Mouse (Mus musculus) macrophage (primary cell): Measurements from ENCODE around the gene Arhgef28. TPM values are rescaled to one million over a fixed set of nuclear protein-coding genes. Genes with fewer than 3 reads are reported as not detected.
"Not testable (repeated sequence)": the region's sequence is repeated elsewhere in the genome, so short reads cannot be mapped to it uniquely, and the experiment has no call there.

Experiments
- H3K27ac ChIP-seq: fragments of 350-480 bp; formaldehyde crosslinking; 2 replicates; pipeline ENCODE4 v1.9.0; 2021
- H3K36me3 ChIP-seq: fragments of 350-480 bp; formaldehyde crosslinking; 2 replicates; pipeline ENCODE4 v1.9.0; 2021; ENCODE audit errors: inconsistent target
- H3K4me3 ChIP-seq: fragments of 350-480 bp; formaldehyde crosslinking; 2 replicates; pipeline ENCODE4 v1.9.0; 2021; ENCODE audit errors: inconsistent target
- H3K79me2 ChIP-seq: fragments of 350-480 bp; formaldehyde crosslinking; 2 replicates; pipeline ENCODE4 v1.9.0; 2021; ENCODE audit errors: inconsistent target
- WGBS: methylation state at CpG from one replicate; pipeline ENCODE4 v1.1.7; 2026; ENCODE audit warnings: inconsistent platforms; ENCODE audit not compliant: missing documents; 5-methylcytosine and 5-hydroxymethylcytosine counted together
- polyA plus RNA-seq: library from polyadenylated mRNA; stranded (reverse); fragments of 250-400 nt; gene quantifications from 3 replicates; pipeline ENCODE4 v1.2.4, GENCODE M21; 2018; ENCODE audit warnings: inconsistent platforms

Arhgef28 gene
- polyA plus RNA-seq, 1 experiment from 2014 or later: not detected

DNA sequence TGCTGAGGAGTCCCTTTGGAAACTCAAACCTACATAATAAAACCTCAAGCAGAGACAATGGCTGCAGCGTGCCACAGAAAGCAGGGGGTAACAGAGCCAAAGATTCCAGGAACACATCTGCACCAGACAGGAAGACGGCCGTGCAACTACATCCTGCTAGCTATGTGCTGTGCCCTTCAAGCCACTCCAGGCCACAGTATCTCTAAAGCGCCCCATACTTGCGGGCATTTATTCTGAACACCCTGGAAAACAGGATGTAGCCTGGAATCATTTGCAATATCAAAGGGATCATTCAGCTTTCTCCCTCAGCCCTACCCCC lies 174.6 kb downstream of the Arhgef28 start:
- H3K27ac ChIP-seq: no peak overlapping the region
- H3K79me2 ChIP-seq: no peaks in the 10 kb centered on the region
- no peaks in the 10 kb centered on the region for H3K36me3 ChIP-seq
- 21% methylated on average over 5 of the region's 5 CpGs for WGBS
- no peak overlapping the region for H3K4me3 ChIP-seq

DNA sequence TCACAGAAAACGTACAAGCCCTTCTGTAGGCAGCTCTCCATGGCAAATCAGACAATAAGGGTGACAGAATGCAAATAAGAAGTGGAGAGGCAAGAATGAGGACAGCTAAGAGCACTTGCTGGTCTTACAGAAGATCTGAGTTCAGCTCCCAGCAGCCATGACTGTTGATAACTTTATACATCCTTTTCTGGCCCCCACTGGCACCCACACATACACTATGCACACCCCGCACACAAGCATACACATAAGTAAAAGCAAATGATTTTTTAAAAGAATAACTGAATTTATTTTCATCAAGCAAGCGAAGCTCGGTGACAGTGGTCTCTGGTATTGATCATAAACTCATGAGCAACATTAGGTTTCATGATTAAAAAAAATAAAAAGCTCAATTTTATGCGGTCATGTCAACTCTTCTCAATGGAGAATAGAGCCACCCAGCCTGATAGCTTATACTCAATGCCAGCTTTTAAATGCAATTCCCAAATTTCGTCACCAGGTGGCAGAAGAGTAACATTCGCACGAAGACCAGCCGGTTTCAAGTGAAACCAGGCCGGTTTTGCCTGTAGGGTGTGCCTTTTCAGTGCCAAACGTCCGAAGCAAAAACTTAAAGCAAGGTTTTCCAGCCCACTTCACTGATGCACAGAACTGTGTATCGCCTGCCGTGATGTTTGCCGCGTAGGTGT lies 175.1 kb downstream of the Arhgef28 start:
- Histone ChIP-seq H3K36me3 (no peaks in the 10 kb centered on the region), H3K27ac (no peak overlapping the region), H3K79me2 (no peaks in the 10 kb centered on the region), H3K4me3 (no peak overlapping the region)
- WGBS: 15% methylated on average over 16 of the region's 16 CpGs

DNA sequence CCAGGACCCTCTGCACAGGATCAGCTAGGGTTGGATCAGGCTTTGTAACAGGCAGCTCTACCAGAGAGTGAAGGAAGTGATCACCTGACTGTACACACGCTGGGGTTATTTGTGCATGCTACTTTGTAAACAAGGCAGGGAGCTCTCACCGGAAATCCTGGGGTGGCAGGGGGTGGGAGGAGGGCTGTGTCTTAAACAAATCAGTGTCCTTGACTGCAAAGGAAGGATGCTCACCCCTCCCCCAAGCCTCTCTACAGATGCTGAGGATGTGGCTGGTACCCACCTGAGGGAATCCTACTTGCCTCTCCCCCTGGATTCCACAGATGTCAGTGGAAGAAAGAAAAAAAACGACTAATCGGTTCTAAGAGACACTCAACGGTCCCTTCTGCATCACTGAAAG lies 176.2 kb downstream of the Arhgef28 start:
- Histone ChIP-seq H3K27ac (no peak overlapping the region), H3K79me2 (no peaks in the 10 kb centered on the region), H3K36me3 (no peaks in the 10 kb centered on the region), H3K4me3 (no peak overlapping the region)
- WGBS: 70% methylated on average over 5 of the region's 5 CpGs

GRCm38 (mm10) chr13:98028711-98029250 lies 177.5 kb downstream of the Arhgef28 start:
- Histone ChIP-seq H3K36me3 (no peaks in the 10 kb centered on the region), H3K4me3 (no peak overlapping the region), H3K27ac (no peak overlapping the region), H3K79me2 (no peaks in the 10 kb centered on the region)
- 97% methylated on average over 6 of the region's 6 CpGs for WGBS

GRCm38 (mm10) chr13:98027641-98028204 lies 178.5 kb downstream of the Arhgef28 start:
- Histone ChIP-seq H3K36me3 (no peaks in the 10 kb centered on the region), H3K27ac (peak overlapping the region; percentile 8; the same call in 1 of the 2 replicates), H3K4me3 (no peak overlapping the region), H3K79me2 (no peaks in the 10 kb centered on the region)
- 8% methylated on average over 12 of the region's 12 CpGs for WGBS

DNA sequence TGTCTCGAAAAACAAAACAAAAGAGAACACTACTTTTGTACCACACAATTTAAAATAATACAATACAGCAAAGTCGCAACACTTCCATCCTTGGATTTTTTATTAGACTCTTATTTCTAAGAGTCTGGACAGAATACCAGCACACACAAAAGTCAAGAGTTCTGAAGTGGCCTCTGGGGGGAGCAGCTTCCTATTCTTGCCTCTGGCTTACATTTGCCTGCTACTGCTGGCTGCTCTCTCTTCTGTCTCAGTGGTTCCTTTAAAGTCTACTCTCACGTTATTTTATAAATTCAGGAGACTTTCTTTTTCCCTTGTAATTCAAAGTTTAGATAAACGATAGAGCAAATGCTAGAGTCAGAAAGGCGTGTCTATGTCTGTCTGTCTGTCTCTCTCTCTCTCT lies 179.1 kb downstream of the Arhgef28 start:
- H3K79me2 ChIP-seq: no peaks in the 10 kb centered on the region
- no peaks in the 10 kb centered on the region for H3K36me3 ChIP-seq
- no peak overlapping the region for H3K4me3 ChIP-seq
- peak overlapping the region; percentile 8; the same call in 1 of the 2 replicates for H3K27ac ChIP-seq
- WGBS: 39% methylated on average over 5 of the region's 5 CpGs

GRCm38 (mm10) chr13:98025706-98026504 lies 180.3 kb downstream of the Arhgef28 start:
- no peaks in the 10 kb centered on the region for H3K36me3 ChIP-seq
- H3K79me2 ChIP-seq: no peaks in the 10 kb centered on the region
- H3K27ac ChIP-seq: no peak overlapping the region
- H3K4me3 ChIP-seq: no peak overlapping the region
- 94% methylated on average over 26 of the region's 26 CpGs for WGBS

DNA sequence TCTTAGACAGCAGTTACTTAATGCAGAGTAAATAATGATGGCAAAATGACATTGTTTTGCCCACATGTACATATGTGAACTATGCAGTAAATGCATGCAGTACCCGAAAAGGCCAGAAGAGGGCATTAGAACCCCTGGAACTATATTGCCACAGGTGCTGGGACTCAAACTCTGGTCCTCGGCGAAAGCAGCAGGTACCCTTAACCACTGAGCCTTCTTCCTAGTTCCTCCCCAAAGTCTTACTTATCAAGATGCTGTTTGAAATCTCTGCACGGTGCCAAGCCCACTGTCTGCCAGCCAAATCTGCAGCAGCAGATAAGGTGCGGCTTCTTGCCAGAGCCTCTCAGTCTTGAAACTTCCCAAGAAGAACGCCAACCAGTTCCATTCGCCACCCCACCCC lies 181.1 kb downstream of the Arhgef28 start:
- Histone ChIP-seq H3K4me3 (no peak overlapping the region), H3K79me2 (no peaks in the 10 kb centered on the region), H3K36me3 (no peaks in the 10 kb centered on the region), H3K27ac (no peak overlapping the region)
- WGBS: 85% methylated on average over 7 of the region's 7 CpGs

GRCm38 (mm10) chr13:98024680-98025079 lies 181.6 kb downstream of the Arhgef28 start:
- no peak overlapping the region for H3K4me3 ChIP-seq
- no peaks in the 10 kb centered on the region for H3K79me2 ChIP-seq
- WGBS: 96% methylated on average over 12 of the region's 12 CpGs
- no peaks in the 10 kb centered on the region for H3K36me3 ChIP-seq
- H3K27ac ChIP-seq: no peak overlapping the region

- no peak overlapping the region for H3K4me3 ChIP-seq
- no peaks in the 10 kb centered on the region for H3K36me3 ChIP-seq
- H3K27ac ChIP-seq: no peak overlapping the region
- WGBS: 96% methylated on average over 4 of the region's 4 CpGs
- H3K79me2 ChIP-seq: no peaks in the 10 kb centered on the region
Measured at GRCm38 (mm10) chr13:98021906-98022305, 184.3 kb downstream of the Arhgef28 start.

DNA sequence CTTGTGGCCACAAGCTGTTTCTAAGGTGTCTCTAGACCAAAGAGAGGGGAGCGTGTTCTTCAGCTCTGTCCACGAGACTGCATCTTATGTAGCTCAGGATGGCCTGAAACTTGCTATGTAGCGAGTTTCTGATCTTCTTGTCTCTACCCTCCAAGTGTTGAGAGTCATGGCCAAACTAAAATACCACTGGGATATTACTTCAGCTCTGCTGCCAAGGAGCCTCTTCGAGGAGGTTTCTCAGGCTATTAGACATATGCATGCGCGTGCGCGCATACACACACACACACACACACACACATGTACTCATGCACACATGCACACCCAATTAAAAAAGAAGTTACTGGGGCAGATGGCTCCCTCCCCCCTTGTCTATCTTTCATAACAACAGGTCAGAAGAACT lies 187.4 kb downstream of the Arhgef28 start:
- WGBS: 90% methylated on average over 8 of the region's 8 CpGs

DNA sequence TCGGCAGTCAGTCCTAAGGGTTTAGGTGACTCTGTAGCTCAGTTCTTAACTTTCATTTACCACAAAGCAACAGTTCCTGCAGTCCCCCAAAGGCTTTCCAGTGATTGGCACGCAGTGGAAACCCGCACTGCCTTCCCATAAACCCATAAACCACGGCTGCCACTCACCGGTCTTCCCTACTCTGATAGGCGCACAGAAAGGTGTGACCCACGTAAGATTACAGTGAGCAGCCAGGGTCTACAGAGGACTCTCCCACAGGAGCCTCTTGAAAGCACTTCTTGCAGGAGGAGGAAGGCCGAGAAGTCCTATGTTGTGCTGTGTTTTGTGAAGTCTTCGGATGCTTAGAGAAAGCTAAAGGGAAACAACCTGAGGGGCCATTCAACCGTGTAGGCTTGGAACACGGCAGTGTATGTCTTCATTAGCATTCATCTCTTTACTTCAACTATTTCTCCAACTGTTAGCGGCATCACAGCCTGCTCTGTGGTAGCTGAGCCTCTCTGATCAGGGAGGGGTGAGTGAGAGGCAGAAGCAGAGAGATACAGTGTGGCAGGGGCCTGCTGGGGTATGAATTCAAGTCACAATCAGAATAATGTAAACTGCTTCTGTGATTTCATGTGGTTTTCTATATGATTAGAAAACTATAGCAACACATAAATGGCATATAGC lies 189.2 kb downstream of the Arhgef28 start:
- H3K4me3 ChIP-seq: no peak overlapping the region
- no peaks in the 10 kb centered on the region for H3K36me3 ChIP-seq
- WGBS: 27% methylated on average over 12 of the region's 12 CpGs
- no peak overlapping the region for H3K27ac ChIP-seq
- H3K79me2 ChIP-seq: no peaks in the 10 kb centered on the region

More for the DNA sequence above, 187.4 kb downstream of the Arhgef28 start:
- H3K4me3 ChIP-seq, H3K36me3 ChIP-seq, H3K79me2 ChIP-seq, H3K27ac ChIP-seq: not testable (repeated sequence)

DNA sequence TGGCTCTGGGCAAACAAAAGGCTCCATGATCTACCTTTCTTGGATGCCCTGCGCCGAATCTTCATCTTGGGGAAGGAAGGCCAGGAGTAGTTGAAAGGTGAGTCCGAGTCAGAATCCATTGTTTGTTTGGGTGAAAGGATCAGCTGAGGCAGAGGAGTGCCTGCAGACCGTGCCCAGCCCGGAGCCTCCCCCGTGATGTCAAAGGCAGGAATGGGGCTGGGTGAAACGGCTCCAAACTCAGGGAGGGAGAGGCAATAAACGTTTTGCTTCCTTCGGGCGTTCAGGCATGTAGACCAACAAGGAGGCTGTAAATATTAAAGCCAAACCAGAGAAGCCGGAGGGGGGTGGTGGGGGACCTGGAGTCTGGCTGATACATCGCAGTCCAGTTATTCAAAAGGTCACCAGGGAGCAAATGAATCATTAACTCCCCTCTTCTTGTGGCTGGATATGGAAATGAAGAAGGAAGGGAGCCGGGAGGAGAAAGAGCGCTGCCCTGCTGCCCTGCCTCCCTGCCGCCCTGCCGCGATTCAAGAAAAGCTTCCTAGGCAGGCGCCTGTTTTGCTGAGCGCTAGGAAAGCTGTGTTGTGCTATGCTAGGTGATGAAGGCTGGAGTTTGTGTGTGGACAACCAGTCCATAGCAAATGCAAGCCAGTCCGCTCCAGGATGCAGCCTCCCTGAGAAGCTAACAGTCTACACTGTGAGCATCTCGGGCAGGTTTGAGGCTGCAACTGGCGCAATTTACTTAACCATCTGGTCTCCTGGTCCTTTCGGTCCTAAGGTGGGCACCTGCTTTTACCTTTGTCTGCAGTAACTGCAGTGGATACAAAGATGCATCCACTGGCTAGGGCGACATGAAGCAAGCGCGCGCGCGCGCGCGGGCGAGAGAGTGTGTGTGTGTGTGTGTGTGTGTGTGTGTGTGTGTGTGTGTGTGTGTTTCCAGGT lies 190.0 kb downstream of the Arhgef28 start:
- no peaks in the 10 kb centered on the region for H3K79me2 ChIP-seq
- no peak overlapping the region for H3K27ac ChIP-seq
- no peak overlapping the region for H3K4me3 ChIP-seq
- H3K36me3 ChIP-seq: no peaks in the 10 kb centered on the region
- 18% methylated on average over 32 of the region's 33 CpGs for WGBS

- H3K4me3 ChIP-seq: no peak overlapping the region
- no peak overlapping the region for H3K27ac ChIP-seq
- H3K79me2 ChIP-seq: no peaks in the 10 kb centered on the region
- 77% methylated on average over 3 of the region's 3 CpGs for WGBS
- H3K36me3 ChIP-seq: no peaks in the 10 kb centered on the region
Measured at GRCm38 (mm10) chr13:98014892-98015291, 191.3 kb downstream of the Arhgef28 start.
